Mouse (Mus musculus): ENCODE measurements around the gene Ugt1a1. TPM values are rescaled to one million over a fixed set of nuclear protein-coding genes. Genes with fewer than 3 reads are reported as not detected.

Gene Ugt1a1
- polyA plus RNA-seq, 1 experiment from 2014 or later = not detected

GRCm38 (mm10) chr1:88206843-88207479 is 4.8 kb upstream of the Ugt1a1 start:
- H3K4me1 ChIP-seq (replicated peaks) = peaks cover 47% of the 10 kb centered on the region
- ATAC-seq (ENCODE audit: low read depth) (peak; percentile 90), DNase-seq (peak; percentile 76)
- H3K27me3 ChIP-seq = 0 out of 2 replicates have a peak, but pooled peaks cover 2% of the 10 kb centered on the region
- 18% methylated on average over 2 of the region's 2 CpGs for WGBS (ENCODE audit: insufficient replicate concordance)
- peak overlapping the region; percentile 95 for H3K27ac ChIP-seq
- H3K36me3 ChIP-seq = 0 out of 2 replicates have a peak, but pooled peaks cover 3% of the 10 kb centered on the region
- H3K4me3 ChIP-seq (replicated peaks) = no peak overlapping the region
- H3K4me2 ChIP-seq = peak overlapping the region; percentile 51
- H3K9me3 ChIP-seq (replicated peaks) = peaks cover 7% of the 10 kb centered on the region
- peak overlapping the region; percentile 57; the same call in 1 of the 2 replicates for H3K9ac ChIP-seq

DNA sequence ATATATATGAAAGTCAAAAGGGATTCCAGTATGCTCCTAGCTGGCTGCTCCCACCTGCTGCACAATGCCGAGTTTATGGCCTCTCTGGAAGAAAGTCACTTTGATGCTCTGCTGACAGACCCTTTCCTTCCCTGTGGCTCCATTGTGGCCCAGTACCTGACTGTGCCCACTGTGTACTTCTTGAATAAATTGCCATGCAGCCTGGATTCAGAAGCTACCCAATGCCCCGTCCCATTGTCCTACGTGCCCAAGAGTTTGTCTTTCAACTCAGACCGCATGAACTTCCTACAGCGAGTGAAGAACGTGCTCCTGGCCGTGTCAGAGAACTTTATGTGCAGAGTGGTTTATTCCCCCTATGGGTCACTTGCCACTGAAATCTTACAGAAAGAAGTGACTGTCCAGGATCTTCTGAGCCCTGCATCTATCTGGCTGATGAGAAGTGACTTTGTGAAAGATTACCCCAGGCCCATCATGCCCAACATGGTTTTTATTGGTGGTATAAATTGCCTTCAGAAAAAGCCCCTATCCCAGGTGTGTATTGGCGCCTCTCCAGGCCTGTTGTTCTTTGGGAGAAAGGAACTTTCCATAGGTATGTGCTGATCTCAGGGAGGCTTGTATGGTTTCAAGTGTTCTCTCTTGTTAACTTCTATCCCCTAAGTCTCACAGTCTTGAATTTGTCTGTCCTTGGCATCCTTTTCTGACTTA is 734 bp downstream of the Ugt1a1 start:
- WGBS (ENCODE audit: insufficient replicate concordance) = 48% methylated on average over 8 of the region's 8 CpGs
- Histone ChIP-seq H3K4me3 (replicated peaks) (no peak overlapping the region), H3K9me3 (replicated peaks) (peaks cover 50% of the 10 kb centered on the region)

DNA sequence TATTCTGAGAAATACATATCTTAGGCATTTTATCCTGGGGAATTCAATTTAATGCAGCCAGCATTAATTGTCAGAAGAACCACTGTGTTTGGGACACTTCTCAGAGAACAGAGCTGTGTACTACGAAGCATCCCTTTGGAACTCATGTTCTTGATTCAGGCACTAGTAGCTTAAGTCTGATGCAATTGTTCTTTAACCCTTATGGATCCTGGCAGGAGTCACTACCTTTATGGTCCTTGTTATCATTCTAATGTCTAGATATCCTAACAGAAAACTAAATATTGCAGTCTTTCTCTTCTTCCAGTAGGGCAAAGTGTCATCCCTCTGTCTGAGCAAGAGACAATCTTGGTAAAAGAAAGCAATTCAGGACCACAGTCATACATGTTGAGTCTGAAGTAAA is 1.3 kb downstream of the Ugt1a1 start:
- no peaks in the 10 kb centered on the region for H3K27me3 ChIP-seq
- ATAC-seq (ENCODE audit: low read depth) (no peak), DNase-seq (no peak)
- no peak overlapping the region for H3K4me3 ChIP-seq (replicated peaks)
- H3K4me2 ChIP-seq = no peak overlapping the region
- H3K9ac ChIP-seq = no peak overlapping the region
- H3K27ac ChIP-seq = no peak overlapping the region
- peaks cover 52% of the 10 kb centered on the region for H3K9me3 ChIP-seq (replicated peaks)
- H3K36me3 ChIP-seq = no peaks in the 10 kb centered on the region
- WGBS (ENCODE audit: insufficient replicate concordance) = 45% methylated on average over 1 of the region's 1 CpGs
- peaks cover 8% of the 10 kb centered on the region for H3K4me1 ChIP-seq (replicated peaks)

More for the DNA sequence above, 734 bp downstream of the Ugt1a1 start:
- Histone ChIP-seq H3K4me1 (replicated peaks) (peaks cover 14% of the 10 kb centered on the region), H3K4me2 (no peak overlapping the region), H3K9ac (no peak overlapping the region), H3K27ac (no peak overlapping the region), H3K36me3 (no peaks in the 10 kb centered on the region), H3K27me3 (no peaks in the 10 kb centered on the region)
- no peak for DNase-seq
- no peak for ATAC-seq (ENCODE audit: low read depth)

DNA sequence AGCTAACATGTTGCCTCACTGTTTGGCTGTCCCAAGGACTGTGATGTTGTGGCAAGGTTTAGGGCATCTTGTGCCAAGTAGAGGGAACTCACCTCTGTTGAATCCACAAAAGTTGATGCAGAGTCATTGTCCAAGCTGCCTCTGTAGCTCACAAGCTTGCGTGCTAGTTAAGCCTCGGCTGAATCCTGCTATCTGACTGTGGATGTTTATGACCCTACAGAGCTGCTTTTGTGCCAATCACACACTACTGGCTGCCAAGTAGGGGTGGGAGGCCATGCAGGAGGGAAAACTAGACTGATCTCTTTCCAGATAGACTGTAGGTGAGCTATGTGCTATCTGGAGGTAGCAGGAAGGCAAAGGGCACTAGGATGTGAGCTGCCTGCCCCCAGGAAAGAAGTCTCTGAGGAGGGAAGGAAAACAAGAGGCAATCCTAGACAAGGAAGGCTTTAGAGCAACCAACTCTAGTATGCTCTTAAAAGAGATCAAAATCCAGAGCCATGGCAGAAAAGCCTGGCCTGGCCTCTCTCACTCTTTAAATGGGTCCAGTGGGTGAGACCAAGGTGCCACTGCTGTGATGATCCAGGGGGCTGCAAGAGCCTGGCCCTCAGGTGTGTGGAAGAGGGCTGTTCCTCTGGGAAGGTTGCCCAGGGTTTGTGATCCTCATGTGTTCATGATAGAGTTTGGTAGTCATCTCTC is 2.2 kb downstream of the Ugt1a1 start:
- no peaks in the 10 kb centered on the region for H3K4me1 ChIP-seq (replicated peaks)
- 60% methylated on average over 2 of the region's 2 CpGs for WGBS (ENCODE audit: insufficient replicate concordance)
- peaks cover 52% of the 10 kb centered on the region for H3K9me3 ChIP-seq (replicated peaks)
- H3K9ac ChIP-seq = no peak overlapping the region
- H3K36me3 ChIP-seq = no peaks in the 10 kb centered on the region
- H3K4me2 ChIP-seq = no peak overlapping the region
- H3K27me3 ChIP-seq = no peaks in the 10 kb centered on the region
- no peak overlapping the region for H3K27ac ChIP-seq
- no peak overlapping the region for H3K4me3 ChIP-seq (replicated peaks)
- no peak for DNase-seq
- ATAC-seq (ENCODE audit: low read depth) = 0 out of 2 replicates have a peak, but pooled peaks have one; percentile 22

DNA sequence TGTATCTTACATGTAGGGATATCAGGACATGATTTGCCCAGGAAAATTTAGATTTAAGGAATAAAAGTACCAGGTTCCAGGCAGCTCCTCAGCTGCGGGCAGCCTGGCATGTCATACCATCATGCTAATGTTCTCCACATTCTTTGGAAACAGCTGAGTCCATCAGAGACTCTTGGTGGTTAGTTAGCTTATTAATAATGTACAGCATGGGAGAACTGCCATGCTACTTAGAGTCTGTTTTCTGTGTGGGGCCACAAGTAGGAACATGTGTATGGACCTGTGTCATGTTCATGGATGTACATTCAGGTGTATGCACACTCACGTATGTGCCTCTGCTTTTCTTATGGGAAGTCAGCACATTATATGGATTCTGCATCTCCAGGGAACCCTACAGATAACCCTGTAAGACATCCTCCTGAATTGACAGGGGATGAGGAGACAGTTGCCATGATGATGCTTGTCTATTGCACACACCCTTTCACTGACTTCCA is 2.7 kb downstream of the Ugt1a1 start:
- H3K4me3 ChIP-seq (replicated peaks) = no peak overlapping the region
- no peaks in the 10 kb centered on the region for H3K36me3 ChIP-seq
- no peaks in the 10 kb centered on the region for H3K27me3 ChIP-seq
- H3K4me2 ChIP-seq = no peak overlapping the region
- no peak for ATAC-seq (ENCODE audit: low read depth)
- no peaks in the 10 kb centered on the region for H3K4me1 ChIP-seq (replicated peaks)
- WGBS (ENCODE audit: insufficient replicate concordance) = 57% methylated on average over 2 of the region's 2 CpGs
- H3K9ac ChIP-seq = no peak overlapping the region
- DNase-seq = no peak
- H3K27ac ChIP-seq = no peak overlapping the region
- H3K9me3 ChIP-seq (replicated peaks) = peaks cover 52% of the 10 kb centered on the region

DNA sequence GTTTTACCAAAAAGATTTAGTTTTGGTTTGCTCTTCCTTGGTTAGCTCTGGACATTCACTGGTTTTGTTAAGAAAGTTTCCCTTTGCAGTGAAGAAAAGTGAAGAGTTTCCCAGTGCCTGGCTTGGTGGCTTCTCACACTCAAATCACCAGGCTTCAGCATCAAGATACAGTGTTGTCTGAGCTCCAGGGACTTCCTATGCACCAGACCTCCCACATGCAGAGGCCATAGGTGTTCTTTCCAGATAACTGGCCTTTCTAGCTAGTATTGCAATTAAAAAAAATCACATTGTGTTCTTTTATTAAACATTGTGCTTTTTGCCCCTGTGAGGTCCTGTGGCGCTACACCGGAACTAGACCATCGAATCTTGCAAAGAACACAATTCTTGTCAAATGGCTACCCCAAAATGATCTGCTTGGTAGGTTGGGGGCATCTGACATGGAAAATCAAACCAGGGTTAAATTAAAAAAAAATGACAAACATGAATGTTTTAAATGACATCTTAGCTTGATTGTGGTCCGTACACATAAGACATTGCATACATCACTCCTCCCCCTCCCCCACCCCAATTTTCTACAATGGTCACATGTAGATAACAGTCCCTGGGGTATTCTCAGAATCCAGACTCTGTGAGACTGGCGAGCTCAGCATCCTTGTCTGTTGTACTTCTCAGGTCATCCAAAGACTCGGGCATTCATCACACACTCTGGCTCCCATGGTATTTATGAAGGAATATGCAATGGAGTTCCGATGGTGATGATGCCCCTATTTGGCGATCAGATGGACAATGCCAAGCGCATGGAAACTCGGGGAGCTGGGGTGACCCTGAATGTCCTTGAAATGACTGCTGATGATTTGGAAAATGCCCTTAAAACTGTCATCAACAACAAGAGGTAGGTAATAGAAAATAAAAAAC is 4.0 kb downstream of the Ugt1a1 start:
- peaks cover 52% of the 10 kb centered on the region for H3K9me3 ChIP-seq (replicated peaks)
- H3K27ac ChIP-seq = no peak overlapping the region
- WGBS (ENCODE audit: insufficient replicate concordance) = 54% methylated on average over 10 of the region's 10 CpGs
- H3K9ac ChIP-seq = no peak overlapping the region
- no peak overlapping the region for H3K4me2 ChIP-seq
- no peaks in the 10 kb centered on the region for H3K36me3 ChIP-seq
- no peaks in the 10 kb centered on the region for H3K27me3 ChIP-seq
- no peaks in the 10 kb centered on the region for H3K4me1 ChIP-seq (replicated peaks)
- ATAC-seq (ENCODE audit: low read depth) (no peak), DNase-seq (no peak)
- H3K4me3 ChIP-seq (replicated peaks) = no peak overlapping the region

DNA sequence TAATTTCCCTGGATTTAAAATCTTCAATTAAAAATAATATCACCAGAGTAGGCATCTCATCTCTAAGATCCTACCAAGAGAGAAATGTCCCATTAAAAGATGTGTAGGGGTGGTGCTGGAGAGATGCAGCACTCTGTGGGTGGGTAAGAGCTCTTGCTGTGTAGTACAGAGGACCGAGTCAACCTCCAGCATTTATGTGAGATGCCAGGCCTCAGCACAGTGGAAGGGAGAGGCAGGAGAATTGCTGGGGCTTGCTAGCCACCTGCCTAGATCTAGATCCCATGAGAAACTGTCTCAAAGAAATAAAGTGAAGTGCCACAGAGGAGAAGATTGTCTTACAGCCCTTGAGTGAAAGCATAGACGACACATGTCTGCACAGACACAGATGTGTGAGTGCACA is 4.8 kb downstream of the Ugt1a1 start:
- WGBS (ENCODE audit: insufficient replicate concordance) = 49% methylated on average over 2 of the region's 2 CpGs
- Histone ChIP-seq H3K4me2 (no peak overlapping the region), H3K4me1 (replicated peaks) (no peaks in the 10 kb centered on the region), H3K9me3 (replicated peaks) (peaks cover 49% of the 10 kb centered on the region), H3K36me3 (no peaks in the 10 kb centered on the region), H3K27ac (no peak overlapping the region), H3K4me3 (replicated peaks) (no peak overlapping the region), H3K27me3 (no peaks in the 10 kb centered on the region), H3K9ac (no peak overlapping the region)
- DNase-seq (no peak), ATAC-seq (ENCODE audit: low read depth) (no peak; the same call in 1 of the 2 replicates)

DNA sequence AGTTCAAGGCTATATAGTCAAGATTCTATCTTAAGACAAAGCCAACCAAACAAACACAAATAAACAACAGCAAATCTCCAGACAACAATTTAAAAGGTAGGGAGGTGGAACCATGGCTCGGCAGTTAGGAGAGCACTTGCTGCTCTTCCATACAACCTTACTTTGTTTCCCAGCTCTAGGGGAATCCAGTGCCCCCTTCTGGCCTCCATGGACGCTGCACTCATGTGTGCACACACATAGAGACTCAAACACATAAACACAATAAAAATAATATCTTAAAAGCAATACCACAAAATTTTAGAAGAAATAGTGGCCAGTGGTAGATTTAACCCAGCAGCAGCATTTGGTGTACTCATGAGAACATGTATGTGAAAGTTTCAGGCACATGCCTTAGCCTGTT is 5.4 kb downstream of the Ugt1a1 start:
- ATAC-seq (ENCODE audit: low read depth) (no peak), DNase-seq (no peak)
- Histone ChIP-seq H3K27ac (no peak overlapping the region), H3K9me3 (replicated peaks) (peaks cover 43% of the 10 kb centered on the region), H3K9ac (no peak overlapping the region), H3K36me3 (no peaks in the 10 kb centered on the region), H3K4me2 (no peak overlapping the region), H3K27me3 (no peaks in the 10 kb centered on the region), H3K4me3 (replicated peaks) (no peak overlapping the region), H3K4me1 (replicated peaks) (no peaks in the 10 kb centered on the region)
- WGBS (ENCODE audit: insufficient replicate concordance) = 45% methylated on average over 2 of the region's 2 CpGs

GRCm38 (mm10) chr1:88217576-88217975 is 5.8 kb downstream of the Ugt1a1 start:
- no peak overlapping the region for H3K27ac ChIP-seq
- no peak overlapping the region for H3K9ac ChIP-seq
- 28% methylated on average over 3 of the region's 3 CpGs for WGBS (ENCODE audit: insufficient replicate concordance)
- ATAC-seq (ENCODE audit: low read depth) = no peak
- H3K4me2 ChIP-seq = no peak overlapping the region
- H3K36me3 ChIP-seq = no peaks in the 10 kb centered on the region
- H3K4me1 ChIP-seq (replicated peaks) = no peaks in the 10 kb centered on the region
- H3K9me3 ChIP-seq (replicated peaks) = peaks cover 39% of the 10 kb centered on the region
- no peak overlapping the region for H3K4me3 ChIP-seq (replicated peaks)
- no peak for DNase-seq
- H3K27me3 ChIP-seq = no peaks in the 10 kb centered on the region

DNA sequence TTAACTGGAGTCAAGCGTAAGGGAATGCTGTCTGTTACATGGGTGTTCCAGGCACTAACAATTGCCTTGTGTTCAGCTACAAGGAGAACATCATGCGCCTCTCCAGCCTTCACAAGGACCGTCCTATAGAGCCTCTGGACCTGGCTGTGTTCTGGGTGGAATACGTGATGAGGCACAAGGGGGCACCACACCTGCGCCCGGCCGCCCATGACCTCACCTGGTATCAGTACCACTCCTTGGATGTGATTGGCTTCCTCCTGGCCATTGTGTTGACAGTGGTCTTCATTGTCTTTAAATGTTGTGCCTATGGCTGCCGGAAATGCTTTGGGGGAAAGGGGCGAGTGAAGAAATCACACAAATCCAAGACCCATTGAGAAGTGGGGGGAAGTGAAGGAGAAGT is 6.3 kb downstream of the Ugt1a1 start:
- no peak overlapping the region for H3K27ac ChIP-seq
- H3K9ac ChIP-seq = no peak overlapping the region
- H3K9me3 ChIP-seq (replicated peaks) = peaks cover 36% of the 10 kb centered on the region
- H3K4me1 ChIP-seq (replicated peaks) = no peaks in the 10 kb centered on the region
- ATAC-seq (ENCODE audit: low read depth) = no peak
- H3K4me3 ChIP-seq (replicated peaks) = no peak overlapping the region
- no peak for DNase-seq
- no peaks in the 10 kb centered on the region for H3K27me3 ChIP-seq
- WGBS (ENCODE audit: insufficient replicate concordance) = 61% methylated on average over 9 of the region's 9 CpGs
- no peak overlapping the region for H3K4me2 ChIP-seq
- H3K36me3 ChIP-seq = no peaks in the 10 kb centered on the region

GRCm38 (mm10) chr1:88218591-88218990 is 6.8 kb downstream of the Ugt1a1 start:
- no peak overlapping the region for H3K27ac ChIP-seq
- no peak overlapping the region for H3K9ac ChIP-seq
- H3K4me3 ChIP-seq (replicated peaks) = no peak overlapping the region
- DNase-seq (no peak), ATAC-seq (ENCODE audit: low read depth) (no peak)
- 39% methylated on average over 4 of the region's 4 CpGs for WGBS (ENCODE audit: insufficient replicate concordance)
- no peaks in the 10 kb centered on the region for H3K27me3 ChIP-seq
- no peaks in the 10 kb centered on the region for H3K36me3 ChIP-seq
- no peak overlapping the region for H3K4me2 ChIP-seq
- peaks cover 32% of the 10 kb centered on the region for H3K9me3 ChIP-seq (replicated peaks)
- H3K4me1 ChIP-seq (replicated peaks) = no peaks in the 10 kb centered on the region

All from liver, embryonic 13.5 days (tissue).